Mouse (Mus musculus): ENCODE data around the gene BC049352. TPM values are rescaled to one million over a fixed set of nuclear protein-coding genes. Genes with fewer than 3 reads are reported as not detected.
A peak's percentile ranks its signal among the peaks of the same experiment; 100 is the strongest.

BC049352 gene
- polyA plus RNA-seq, 1 experiment from 2014 or later: not detected

- Histone ChIP-seq H3K4me2 (replicated peaks; ENCODE audit: low read depth, low read length) (peak overlapping the region; percentile 64), H3K27me3 (ENCODE audit: control insufficient read depth, insufficient read depth, low read length) (peaks cover 16% of the 10 kb centered on the region), H3K9ac (ENCODE audit: low read depth, low read length) (peak overlapping the region; percentile 20; the same call in 1 of the 2 replicates), H3K9me3 (ENCODE audit: control insufficient read depth, low read length) (no peaks in the 10 kb centered on the region), H3K4me3 (ENCODE audit: low read depth, low read length) (peak overlapping the region; percentile 28), H3K27ac (ENCODE audit: low read depth, low read length) (no peak overlapping the region), H3K36me3 (ENCODE audit: control insufficient read depth, insufficient read depth, low read length) (no peaks in the 10 kb centered on the region), H3K4me1 (replicated peaks; ENCODE audit: control insufficient read depth, insufficient read depth, low read length) (peaks cover 2% of the 10 kb centered on the region; the same call in 1 of the 2 replicates)
- ATAC-seq (ENCODE audit: low FRiP score) (no peak), DNase-seq (ENCODE audit: low spot score) (no peak)
- 4% methylated on average over 27 of the region's 27 CpGs for whole genome bisulfite sequencing
Measured at GRCm38 (mm10) chr9:45145533-45146266, 36.1 kb upstream of the BC049352 start.

- Histone ChIP-seq H3K36me3 (ENCODE audit: control insufficient read depth, insufficient read depth, low read length) (no peaks in the 10 kb centered on the region), H3K9me3 (ENCODE audit: control insufficient read depth, low read length) (no peaks in the 10 kb centered on the region), H3K9ac (ENCODE audit: low read depth, low read length) (peak overlapping the region; percentile 20; the same call in 1 of the 2 replicates), H3K27me3 (ENCODE audit: control insufficient read depth, insufficient read depth, low read length) (peaks cover 16% of the 10 kb centered on the region), H3K4me2 (replicated peaks; ENCODE audit: low read depth, low read length) (peak overlapping the region; percentile 64), H3K4me3 (ENCODE audit: low read depth, low read length) (peak overlapping the region; percentile 28), H3K27ac (ENCODE audit: low read depth, low read length) (no peak overlapping the region), H3K4me1 (replicated peaks; ENCODE audit: control insufficient read depth, insufficient read depth, low read length) (peaks cover 2% of the 10 kb centered on the region; the same call in 1 of the 2 replicates)
- WGBS: 5% methylated on average over 5 of the region's 5 CpGs
- no peak for ATAC-seq (ENCODE audit: low FRiP score)
- DNase-seq (ENCODE audit: low spot score): peak; percentile 86
Measured at GRCm38 (mm10) chr9:45146267-45146597, 35.6 kb upstream of the BC049352 start.

- H3K4me3 ChIP-seq (ENCODE audit: low read depth, low read length): no peak overlapping the region
- H3K9me3 ChIP-seq (ENCODE audit: control insufficient read depth, low read length): no peaks in the 10 kb centered on the region
- no peak overlapping the region for H3K9ac ChIP-seq (ENCODE audit: low read depth, low read length)
- no peak overlapping the region for H3K27ac ChIP-seq (ENCODE audit: low read depth, low read length)
- no peak for ATAC-seq (ENCODE audit: low FRiP score)
- no peaks in the 10 kb centered on the region for H3K36me3 ChIP-seq (ENCODE audit: control insufficient read depth, insufficient read depth, low read length)
- WGBS: 88% methylated on average over 1 of the region's 1 CpGs
- H3K4me1 ChIP-seq (replicated peaks; ENCODE audit: control insufficient read depth, insufficient read depth, low read length): no peaks in the 10 kb centered on the region
- no peak for DNase-seq (ENCODE audit: low spot score)
- peaks cover 3% of the 10 kb centered on the region; the same call in 1 of the 2 replicates for H3K27me3 ChIP-seq (ENCODE audit: control insufficient read depth, insufficient read depth, low read length)
- no peak overlapping the region for H3K4me2 ChIP-seq (replicated peaks; ENCODE audit: low read depth, low read length)
Measured at GRCm38 (mm10) chr9:45150933-45151332, 30.9 kb upstream of the BC049352 start.

- Histone ChIP-seq H3K27me3 (ENCODE audit: control insufficient read depth, insufficient read depth, low read length) (no peaks in the 10 kb centered on the region), H3K9me3 (ENCODE audit: control insufficient read depth, low read length) (no peaks in the 10 kb centered on the region), H3K36me3 (ENCODE audit: control insufficient read depth, insufficient read depth, low read length) (no peaks in the 10 kb centered on the region), H3K4me1 (replicated peaks; ENCODE audit: control insufficient read depth, insufficient read depth, low read length) (no peaks in the 10 kb centered on the region), H3K4me2 (replicated peaks; ENCODE audit: low read depth, low read length) (no peak overlapping the region), H3K4me3 (ENCODE audit: low read depth, low read length) (no peak overlapping the region), H3K27ac (ENCODE audit: low read depth, low read length) (no peak overlapping the region), H3K9ac (ENCODE audit: low read depth, low read length) (no peak overlapping the region)
- DNase-seq (ENCODE audit: low spot score): no peak
- no peak for ATAC-seq (ENCODE audit: low FRiP score)
- 78% methylated on average over 7 of the region's 7 CpGs for WGBS
Measured at GRCm38 (mm10) chr9:45153361-45153760, 28.4 kb upstream of the BC049352 start.

GRCm38 (mm10) chr9:45167903-45168302 lies 13.9 kb upstream of the BC049352 start:
- Histone ChIP-seq H3K9me3 (ENCODE audit: control insufficient read depth, low read length) (no peaks in the 10 kb centered on the region), H3K4me1 (replicated peaks; ENCODE audit: control insufficient read depth, insufficient read depth, low read length) (no peaks in the 10 kb centered on the region), H3K4me2 (replicated peaks; ENCODE audit: low read depth, low read length) (no peak overlapping the region), H3K36me3 (ENCODE audit: control insufficient read depth, insufficient read depth, low read length) (no peaks in the 10 kb centered on the region), H3K9ac (ENCODE audit: low read depth, low read length) (no peak overlapping the region), H3K27me3 (ENCODE audit: control insufficient read depth, insufficient read depth, low read length) (no peaks in the 10 kb centered on the region), H3K4me3 (ENCODE audit: low read depth, low read length) (no peak overlapping the region), H3K27ac (ENCODE audit: low read depth, low read length) (no peak overlapping the region)
- DNase-seq (ENCODE audit: low spot score) (no peak), ATAC-seq (ENCODE audit: low FRiP score) (no peak)
- WGBS: 75% methylated on average over 5 of the region's 5 CpGs

- Histone ChIP-seq H3K4me2 (replicated peaks; ENCODE audit: low read depth, low read length) (no peak overlapping the region), H3K27ac (ENCODE audit: low read depth, low read length) (no peak overlapping the region), H3K4me3 (ENCODE audit: low read depth, low read length) (no peak overlapping the region), H3K4me1 (replicated peaks; ENCODE audit: control insufficient read depth, insufficient read depth, low read length) (no peaks in the 10 kb centered on the region), H3K9me3 (ENCODE audit: control insufficient read depth, low read length) (no peaks in the 10 kb centered on the region), H3K36me3 (ENCODE audit: control insufficient read depth, insufficient read depth, low read length) (no peaks in the 10 kb centered on the region), H3K9ac (ENCODE audit: low read depth, low read length) (no peak overlapping the region), H3K27me3 (ENCODE audit: control insufficient read depth, insufficient read depth, low read length) (no peaks in the 10 kb centered on the region)
- 91% methylated on average over 5 of the region's 5 CpGs for WGBS
- no peak for DNase-seq (ENCODE audit: low spot score)
- ATAC-seq (ENCODE audit: low FRiP score): no peak
Measured at GRCm38 (mm10) chr9:45170150-45170549, 11.7 kb upstream of the BC049352 start.

GRCm38 (mm10) chr9:45171073-45171610 lies 10.7 kb upstream of the BC049352 start:
- Histone ChIP-seq H3K27ac (ENCODE audit: low read depth, low read length) (no peak overlapping the region), H3K36me3 (ENCODE audit: control insufficient read depth, insufficient read depth, low read length) (no peaks in the 10 kb centered on the region), H3K4me3 (ENCODE audit: low read depth, low read length) (no peak overlapping the region), H3K4me2 (replicated peaks; ENCODE audit: low read depth, low read length) (no peak overlapping the region), H3K9me3 (ENCODE audit: control insufficient read depth, low read length) (no peaks in the 10 kb centered on the region), H3K27me3 (ENCODE audit: control insufficient read depth, insufficient read depth, low read length) (no peaks in the 10 kb centered on the region), H3K4me1 (replicated peaks; ENCODE audit: control insufficient read depth, insufficient read depth, low read length) (no peaks in the 10 kb centered on the region), H3K9ac (ENCODE audit: low read depth, low read length) (no peak overlapping the region)
- DNase-seq (ENCODE audit: low spot score) (no peak), ATAC-seq (ENCODE audit: low FRiP score) (no peak)
- WGBS: 76% methylated on average over 1 of the region's 1 CpGs

GRCm38 (mm10) chr9:45173475-45173874 lies 8.3 kb upstream of the BC049352 start:
- no peaks in the 10 kb centered on the region for H3K36me3 ChIP-seq (ENCODE audit: control insufficient read depth, insufficient read depth, low read length)
- WGBS: 64% methylated on average over 3 of the region's 3 CpGs
- H3K9ac ChIP-seq (ENCODE audit: low read depth, low read length): no peak overlapping the region
- H3K27me3 ChIP-seq (ENCODE audit: control insufficient read depth, insufficient read depth, low read length): no peaks in the 10 kb centered on the region
- no peaks in the 10 kb centered on the region for H3K9me3 ChIP-seq (ENCODE audit: control insufficient read depth, low read length)
- no peak overlapping the region for H3K27ac ChIP-seq (ENCODE audit: low read depth, low read length)
- DNase-seq (ENCODE audit: low spot score) (no peak), ATAC-seq (ENCODE audit: low FRiP score) (no peak)
- H3K4me1 ChIP-seq (replicated peaks; ENCODE audit: control insufficient read depth, insufficient read depth, low read length): no peaks in the 10 kb centered on the region
- no peak overlapping the region for H3K4me2 ChIP-seq (replicated peaks; ENCODE audit: low read depth, low read length)
- no peak overlapping the region for H3K4me3 ChIP-seq (ENCODE audit: low read depth, low read length)

GRCm38 (mm10) chr9:45179282-45179681 lies 2.5 kb upstream of the BC049352 start:
- Histone ChIP-seq H3K4me2 (replicated peaks; ENCODE audit: low read depth, low read length) (no peak overlapping the region), H3K36me3 (ENCODE audit: control insufficient read depth, insufficient read depth, low read length) (no peaks in the 10 kb centered on the region), H3K4me1 (replicated peaks; ENCODE audit: control insufficient read depth, insufficient read depth, low read length) (no peaks in the 10 kb centered on the region; the same call in 1 of the 2 replicates), H3K27me3 (ENCODE audit: control insufficient read depth, insufficient read depth, low read length) (no peaks in the 10 kb centered on the region), H3K4me3 (ENCODE audit: low read depth, low read length) (no peak overlapping the region), H3K27ac (ENCODE audit: low read depth, low read length) (no peak overlapping the region), H3K9ac (ENCODE audit: low read depth, low read length) (no peak overlapping the region), H3K9me3 (ENCODE audit: control insufficient read depth, low read length) (no peaks in the 10 kb centered on the region)
- DNase-seq (ENCODE audit: low spot score): no peak
- WGBS: 87% methylated on average over 5 of the region's 5 CpGs
- no peak for ATAC-seq (ENCODE audit: low FRiP score)
